Mouse (Mus musculus): ENCODE measurements around the gene Cog1. TPM values are rescaled to one million over a fixed set of nuclear protein-coding genes. Genes with fewer than 3 reads are reported as not detected.

The Cog1 gene
- polyA plus RNA-seq, 1 experiment from 2014 or later = 15.5 TPM

DNA sequence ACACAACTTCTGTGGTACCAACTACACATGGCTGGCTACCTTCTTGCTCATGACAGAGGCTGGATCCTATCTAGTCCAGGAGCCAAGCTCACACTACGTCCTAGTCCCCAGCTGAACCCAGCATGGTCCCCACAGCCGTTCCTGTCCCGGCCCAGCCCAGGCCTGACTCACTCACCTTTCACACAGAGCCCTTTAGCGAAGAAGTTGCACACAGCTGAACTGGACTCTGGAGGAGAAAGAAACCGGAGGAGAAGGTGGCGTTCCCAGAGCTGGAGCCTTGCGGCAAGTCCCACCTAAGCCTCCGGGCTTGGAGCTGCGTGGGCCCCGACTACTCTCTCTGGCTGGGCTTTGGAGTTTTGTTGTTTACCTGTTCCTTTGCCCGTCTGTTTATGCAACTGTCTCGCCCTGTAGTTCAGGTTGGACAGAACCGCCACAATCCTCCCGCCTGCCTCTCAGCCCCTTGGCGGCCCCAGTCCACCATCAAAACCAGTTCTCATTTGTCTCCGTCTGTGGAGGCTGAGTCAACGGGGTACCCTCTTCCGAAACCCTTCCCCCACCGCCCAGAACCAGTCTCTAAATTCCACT is 59.8 kb downstream of the Cog1 start:
- peak overlapping the region; percentile 17; the same call in 1 of the 2 replicates for H3K4me3 ChIP-seq
- peaks cover 21% of the 10 kb centered on the region for H3K4me1 ChIP-seq (replicated peaks)
- no peak overlapping the region for H3K9ac ChIP-seq
- H3K36me3 ChIP-seq = no peaks in the 10 kb centered on the region
- H3K27ac ChIP-seq = no peak overlapping the region
- no peak for ATAC-seq (replicated peaks; ENCODE audit: insufficient number of reproducible peaks, insufficient read depth, low FRiP score, low read depth)
- WGBS = 61% methylated on average over 19 of the region's 19 CpGs
- H3K9me3 ChIP-seq (replicated peaks) = no peaks in the 10 kb centered on the region
- H3K27me3 ChIP-seq = no peaks in the 10 kb centered on the region
- no peak overlapping the region for H3K4me2 ChIP-seq

DNA sequence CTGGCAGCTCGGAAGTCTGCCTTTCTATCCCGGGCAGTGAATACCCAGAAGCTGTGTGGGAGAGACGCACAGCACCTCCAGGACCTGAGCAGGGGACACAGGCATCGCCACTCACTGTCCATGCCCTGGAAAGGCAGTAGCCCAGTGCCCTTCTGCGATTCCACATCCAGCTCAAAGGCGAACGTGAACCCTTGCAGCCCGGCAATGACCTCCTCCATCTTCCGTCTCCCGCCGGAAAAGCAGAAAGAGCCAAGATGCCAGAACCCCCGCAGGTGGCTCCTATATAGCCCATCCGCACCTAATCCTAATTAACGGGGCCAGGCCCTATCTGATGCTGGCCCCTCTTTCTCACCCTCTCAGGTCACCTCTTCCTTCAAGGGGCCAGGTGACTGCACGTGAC is 60.3 kb downstream of the Cog1 start:
- H3K4me2 ChIP-seq = no peak overlapping the region
- H3K9ac ChIP-seq = no peak overlapping the region
- H3K27me3 ChIP-seq = no peaks in the 10 kb centered on the region
- 29% methylated on average over 15 of the region's 15 CpGs for WGBS
- no peaks in the 10 kb centered on the region for H3K9me3 ChIP-seq (replicated peaks)
- peak overlapping the region; percentile 17; the same call in 1 of the 2 replicates for H3K4me3 ChIP-seq
- H3K27ac ChIP-seq = no peak overlapping the region
- ATAC-seq (replicated peaks; ENCODE audit: insufficient number of reproducible peaks, insufficient read depth, low FRiP score, low read depth) = no peak
- peaks cover 17% of the 10 kb centered on the region for H3K4me1 ChIP-seq (replicated peaks)
- no peaks in the 10 kb centered on the region for H3K36me3 ChIP-seq

DNA sequence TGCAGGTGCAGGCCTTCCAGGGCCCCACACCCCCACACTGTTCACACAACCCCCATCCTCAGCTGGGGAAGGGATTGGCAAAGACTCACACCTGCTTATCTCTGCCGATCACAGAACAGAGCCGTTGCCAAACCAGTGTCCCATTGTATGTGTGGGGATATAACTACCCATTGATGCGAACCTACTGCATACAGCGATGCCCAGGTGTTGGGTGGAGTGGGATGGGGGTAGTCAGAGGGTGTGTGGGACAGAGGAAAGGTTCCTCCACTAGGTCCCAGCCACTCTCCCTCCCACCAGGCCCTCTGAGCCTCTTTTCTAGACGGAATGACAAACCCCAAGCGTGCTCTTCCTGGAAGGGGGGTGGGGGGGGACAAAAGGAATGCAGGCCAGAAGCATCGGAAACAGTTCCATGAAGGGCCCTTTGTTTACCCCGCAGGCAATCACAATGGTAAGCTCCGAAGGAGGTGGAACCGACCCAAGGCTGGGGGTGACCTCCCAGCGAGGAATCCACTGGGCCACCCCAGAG is 60.8 kb downstream of the Cog1 start, which contains the start of gene Cpsf4l:
Cpsf4l (minus strand) TSS at position 287 of the 526 bp plus-strand sequence.
- H3K27ac ChIP-seq = peak within 1 kb of the TSS; percentile 53
- ATAC-seq (replicated peaks; ENCODE audit: insufficient number of reproducible peaks, insufficient read depth, low FRiP score, low read depth) = no peak; the same call in 1 of the 2 replicates

GRCm38 (mm10) chr11:113710257-113710777 is 61.3 kb downstream of the Cog1 start:
- H3K4me1 ChIP-seq (replicated peaks) = peaks cover 17% of the 10 kb centered on the region
- no peak overlapping the region for H3K4me2 ChIP-seq
- ATAC-seq (replicated peaks; ENCODE audit: insufficient number of reproducible peaks, insufficient read depth, low FRiP score, low read depth) = no peak; the same call in 1 of the 2 replicates
- H3K36me3 ChIP-seq = no peaks in the 10 kb centered on the region
- H3K4me3 ChIP-seq = no peak overlapping the region
- H3K27me3 ChIP-seq = no peaks in the 10 kb centered on the region
- no peak overlapping the region for H3K9ac ChIP-seq
- WGBS = 18% methylated on average over 10 of the region's 10 CpGs
- peak overlapping the region; percentile 53 for H3K27ac ChIP-seq
- no peaks in the 10 kb centered on the region for H3K9me3 ChIP-seq (replicated peaks)

More for the DNA sequence above, 60.8 kb downstream of the Cog1 start, which contains the start of gene Cpsf4l:
- Histone ChIP-seq H3K9me3 (replicated peaks) (no peaks in the 10 kb centered on the region), H3K36me3 (no peaks in the 10 kb centered on the region), H3K4me3 (peak within 1 kb of the TSS; percentile 17; the same call in 1 of the 2 replicates), H3K4me2 (peak within 1 kb of the TSS; percentile 8; the same call in 1 of the 2 replicates), H3K9ac (no peak within 1 kb of the TSS), H3K4me1 (replicated peaks) (peaks cover 17% of the 10 kb centered on the region), H3K27me3 (no peaks in the 10 kb centered on the region)
- 18% methylated on average over 11 of the region's 11 CpGs for WGBS

DNA sequence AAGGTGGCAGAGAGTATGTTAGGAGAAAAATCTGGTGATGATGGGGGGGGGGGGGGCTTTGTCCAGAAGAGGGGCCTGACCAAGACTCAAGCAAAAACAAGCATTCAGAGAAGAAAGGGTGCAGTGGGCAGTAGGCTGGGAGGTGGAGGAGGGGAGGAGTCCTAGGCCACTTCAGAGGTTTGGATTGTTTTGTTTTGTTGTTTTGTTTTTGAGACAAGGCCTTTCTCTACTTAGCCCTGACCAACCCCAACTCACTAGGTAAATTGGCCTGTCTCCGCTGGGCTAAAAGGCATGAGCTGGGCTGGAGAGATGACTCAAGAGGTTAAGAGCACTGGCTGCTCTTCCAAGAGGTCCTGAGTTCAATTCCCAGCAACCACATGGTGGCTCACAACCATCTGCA is 62.1 kb downstream of the Cog1 start:
- ATAC-seq (replicated peaks; ENCODE audit: insufficient number of reproducible peaks, insufficient read depth, low FRiP score, low read depth) = no peak
- no peak overlapping the region for H3K9ac ChIP-seq
- no peaks in the 10 kb centered on the region for H3K36me3 ChIP-seq
- WGBS = 59% methylated on average over 1 of the region's 1 CpGs
- H3K4me1 ChIP-seq (replicated peaks) = peaks cover 17% of the 10 kb centered on the region
- H3K4me2 ChIP-seq = no peak overlapping the region
- H3K4me3 ChIP-seq = no peak overlapping the region
- H3K9me3 ChIP-seq (replicated peaks) = no peaks in the 10 kb centered on the region
- H3K27ac ChIP-seq = no peak overlapping the region
- no peaks in the 10 kb centered on the region for H3K27me3 ChIP-seq

- no peak overlapping the region for H3K27ac ChIP-seq
- H3K4me3 ChIP-seq = no peak overlapping the region
- ATAC-seq (replicated peaks; ENCODE audit: insufficient number of reproducible peaks, insufficient read depth, low FRiP score, low read depth) = no peak
- H3K9me3 ChIP-seq (replicated peaks) = no peaks in the 10 kb centered on the region
- H3K4me2 ChIP-seq = no peak overlapping the region
- 47% methylated on average over 7 of the region's 7 CpGs for WGBS
- H3K36me3 ChIP-seq = no peaks in the 10 kb centered on the region
- peaks cover 7% of the 10 kb centered on the region for H3K4me1 ChIP-seq (replicated peaks)
- H3K9ac ChIP-seq = no peak overlapping the region
- H3K27me3 ChIP-seq = no peaks in the 10 kb centered on the region
These were observed 66.2 kb downstream of the Cog1 start for GRCm38 (mm10) chr11:113715078-113715674.

DNA sequence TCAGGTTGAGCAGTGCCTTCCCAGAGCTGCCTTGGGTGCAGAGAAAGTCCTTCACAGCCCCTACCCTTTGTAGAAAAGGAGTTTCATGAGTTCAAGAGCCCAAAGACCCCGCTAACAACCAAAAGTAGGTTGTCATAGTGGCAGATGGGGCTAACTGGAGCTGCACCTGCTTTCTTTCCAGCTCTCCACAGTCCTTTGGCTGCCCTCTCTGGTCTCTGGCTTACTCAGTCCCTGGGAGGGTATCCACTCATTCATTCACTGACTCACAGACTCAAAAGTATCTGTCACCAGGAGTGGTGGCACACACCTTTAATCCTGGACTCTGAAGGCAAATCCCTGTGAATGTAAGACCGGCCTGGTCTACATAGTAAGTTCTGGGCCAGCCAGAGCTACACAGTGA is 67.2 kb downstream of the Cog1 start:
- no peaks in the 10 kb centered on the region for H3K36me3 ChIP-seq
- 91% methylated on average over 2 of the region's 2 CpGs for WGBS
- H3K9me3 ChIP-seq (replicated peaks) = no peaks in the 10 kb centered on the region
- no peak overlapping the region for H3K4me2 ChIP-seq
- H3K27me3 ChIP-seq = no peaks in the 10 kb centered on the region
- no peaks in the 10 kb centered on the region for H3K4me1 ChIP-seq (replicated peaks)
- H3K9ac ChIP-seq = no peak overlapping the region
- no peak overlapping the region for H3K27ac ChIP-seq
- H3K4me3 ChIP-seq = no peak overlapping the region
- ATAC-seq (replicated peaks; ENCODE audit: insufficient number of reproducible peaks, insufficient read depth, low FRiP score, low read depth) = no peak

Other genes starting within 250 kb of the Cog1 start
- 0.24 and 2.2 TPM in 2 replicates for gene Sstr2, start 29.8 kb upstream of the Cog1 start, polyA plus RNA-seq (2015; fragmentation: Nextera tagmentation; extraction: Ambion mirVana)
- 13.4 and 17.9 TPM in 2 replicates for gene Slc39a11, start 910 bp downstream of the Cog1 start, polyA plus RNA-seq (2015; fragmentation: Nextera tagmentation; extraction: Ambion mirVana)
- 33.5 and 37.9 TPM in 2 replicates for gene Fam104a, start 35.0 kb downstream of the Cog1 start, polyA plus RNA-seq (2015; fragmentation: Nextera tagmentation; extraction: Ambion mirVana)
- 13.8 and 16.9 TPM in 2 replicates for gene D11Wsu47e, start 35.2 kb downstream of the Cog1 start, polyA plus RNA-seq (2015; fragmentation: Nextera tagmentation; extraction: Ambion mirVana)
- 0.74 and 5.1 TPM in 2 replicates for gene Cpsf4l, start 60.8 kb downstream of the Cog1 start, polyA plus RNA-seq (2015; fragmentation: Nextera tagmentation; extraction: Ambion mirVana)
- 21.2 and 32.3 TPM in 2 replicates for gene Cdc42ep4, start 102.7 kb downstream of the Cog1 start, polyA plus RNA-seq (2015; fragmentation: Nextera tagmentation; extraction: Ambion mirVana)